Mouse (Mus musculus) liver, postnatal 0 days (tissue): ENCODE results near the gene 1500009L16Rik.

ENCODE experiments used
- CTCF ChIP-seq: sonication (generic); IDR thresholded peaks from 2 replicates; pipeline ENCODE4 v1.5.1; 2016; ENCODE audit warnings: antibody characterized with exemption, low read depth
- EP300 ChIP-seq: IDR thresholded peaks from 2 replicates; pipeline ENCODE4 v1.6.1; 2016; ENCODE audit warnings: antibody characterized with exemption, low read depth, mild to moderate bottlenecking

DNA sequence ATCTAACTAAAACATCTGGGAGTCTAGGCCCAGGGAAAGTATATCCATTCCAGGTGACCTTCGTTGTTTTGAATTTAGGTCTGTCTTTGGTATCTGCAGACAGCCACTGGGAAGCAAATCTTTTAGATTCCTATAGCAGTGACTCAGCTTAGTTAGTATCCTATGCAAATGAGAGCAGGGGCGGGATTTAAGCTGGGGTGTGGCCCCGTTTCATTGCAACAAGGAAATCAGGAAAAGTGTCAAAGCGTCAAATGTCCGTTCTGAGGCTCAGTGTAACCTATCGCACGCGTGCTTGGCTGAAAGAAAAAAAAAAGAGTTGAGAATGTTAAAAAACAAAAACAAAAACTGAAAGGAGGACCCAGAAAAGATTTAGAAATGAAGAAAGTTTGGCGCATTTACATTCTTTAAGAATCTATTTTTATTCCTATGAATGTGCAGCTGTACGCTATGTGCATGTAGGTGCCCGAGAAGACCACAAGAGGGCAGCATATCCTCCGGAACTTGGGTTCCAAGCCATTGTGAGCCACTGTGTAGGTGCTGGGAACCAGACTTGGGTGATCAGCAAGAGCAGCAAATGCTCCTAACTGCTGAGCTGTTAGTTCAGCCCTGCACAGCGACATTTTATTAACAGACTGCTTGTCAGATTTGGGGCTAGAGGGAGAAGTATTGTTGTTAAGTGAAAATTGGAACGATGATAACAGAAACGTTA lies 1.8 kb downstream of the 1500009L16Rik start:
- TF ChIP-seq CTCF, result peak; percentile 50
- TF ChIP-seq EP300, result no peak
